Mouse (Mus musculus) C2C12 (cell line): ENCODE results near the gene Spock2. TPM values are rescaled to one million over a fixed set of nuclear protein-coding genes. Genes with fewer than 3 reads are reported as not detected.
"Not testable (repeated sequence)": the region's sequence is repeated elsewhere in the genome, so short reads cannot be mapped to it uniquely, and the experiment has no call there.

ENCODE experiments used
- H3K27me3 ChIP-seq: one replicate; pipeline ENCODE4 v1.6.1; 2011; ENCODE audit not compliant: control insufficient read depth, insufficient read depth, insufficient read length
- H3K36me3 ChIP-seq: one replicate; pipeline ENCODE4 v1.6.1; 2011; ENCODE audit not compliant: control insufficient read depth, insufficient read depth
- H3K4me3 ChIP-seq: one replicate; pipeline ENCODE4 v1.5.1; 2011; ENCODE audit warnings: mild to moderate bottlenecking, control low read depth; ENCODE audit not compliant: poor library complexity, insufficient read depth, severe bottlenecking
- H3K79me2 ChIP-seq: one replicate; pipeline ENCODE4 v1.6.1; 2011; ENCODE audit not compliant: control insufficient read depth, insufficient read depth
- H3K79me3 ChIP-seq: one replicate; pipeline ENCODE4 v1.6.1; 2011; ENCODE audit warnings: low read depth, control low read depth
- H3ac ChIP-seq: one replicate; pipeline ENCODE3; 2011; ENCODE audit warnings: low read depth; ENCODE audit not compliant: control insufficient read depth, insufficient read length
- CEBPB ChIP-seq: IDR thresholded peaks from one replicate; pipeline ENCODE4 v1.6.1; 2011; ENCODE audit warnings: low read depth, mild to moderate bottlenecking, control low read depth, moderate library complexity
- CTCF ChIP-seq: IDR thresholded peaks from one replicate; pipeline ENCODE4 v1.5.1; 2011; ENCODE audit not compliant: control insufficient read depth, insufficient read depth, insufficient read length
- FOSL1 ChIP-seq: IDR thresholded peaks from one replicate; pipeline ENCODE4 v1.8.0; 2011; ENCODE audit warnings: mild to moderate bottlenecking, low read length; ENCODE audit not compliant: poor library complexity, insufficient read depth, severe bottlenecking
- MAX ChIP-seq: IDR thresholded peaks from one replicate; pipeline ENCODE4 v1.6.1; 2011; ENCODE audit warnings: mild to moderate bottlenecking, control low read depth
- MYOD1 ChIP-seq: IDR thresholded peaks from one replicate; pipeline ENCODE4 v1.6.1; 2011; ENCODE audit warnings: low read depth; ENCODE audit not compliant: control insufficient read depth, insufficient read length
- MYOG ChIP-seq: IDR thresholded peaks from one replicate; pipeline ENCODE4 v1.6.1; 2011; ENCODE audit not compliant: control insufficient read depth, insufficient read length; ENCODE audit errors: extremely low read depth
- USF1 ChIP-seq: IDR thresholded peaks from one replicate; pipeline ENCODE4 v1.6.1; 2011; ENCODE audit warnings: low read depth, mild to moderate bottlenecking, control low read depth, moderate library complexity
- polyA plus RNA-seq: library from polyadenylated mRNA; unstranded; fragments of >200 nt; fragmentation: generic; extraction: Trizol; gene quantifications from one replicate; pipeline ENCODE4 v1.2.1, GENCODE M21; 2012; ENCODE audit warnings: missing spikeins

The Spock2 gene
- polyA plus RNA-seq, 1 experiment = 12.1 TPM

GRCm38 (mm10) chr10:60134201-60134600 lies 28.2 kb downstream of the Spock2 start:
- no peaks in the 10 kb centered on the region for H3K79me3 ChIP-seq
- H3K36me3 ChIP-seq = no peaks in the 10 kb centered on the region
- H3K79me2 ChIP-seq = no peaks in the 10 kb centered on the region
- no peaks in the 10 kb centered on the region for H3K27me3 ChIP-seq
- H3K4me3 ChIP-seq = no peak overlapping the region
- TF ChIP-seq CTCF (no peak), MYOG (no peak), FOSL1 (no peak), CEBPB (no peak), MYOD1 (no peak), USF1 (no peak), MAX (no peak)
- H3ac ChIP-seq = no peak overlapping the region

DNA sequence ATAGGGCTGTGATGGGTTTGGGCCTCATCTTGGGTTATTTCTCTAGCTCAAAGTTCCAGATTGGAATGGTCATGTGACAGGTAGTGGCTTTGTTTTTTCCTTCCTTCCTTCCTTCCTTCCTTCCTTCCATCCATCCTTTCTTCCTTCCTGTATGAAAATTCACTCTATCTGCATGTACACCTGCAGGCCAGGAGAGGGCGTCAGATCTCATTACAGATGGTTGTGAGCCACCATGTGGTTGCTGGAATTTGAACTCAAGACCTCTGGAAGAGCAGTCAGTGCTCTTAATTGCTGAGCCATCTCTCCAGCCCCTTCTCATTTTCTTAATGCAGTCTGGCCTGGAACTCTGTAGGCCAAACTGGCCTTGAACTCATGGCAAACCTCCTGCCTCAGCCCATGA lies 30.0 kb downstream of the Spock2 start:
- not testable (repeated sequence) for H3ac ChIP-seq, H3K79me3 ChIP-seq, H3K79me2 ChIP-seq, H3K4me3 ChIP-seq, H3K27me3 ChIP-seq, H3K36me3 ChIP-seq

GRCm38 (mm10) chr10:60136935-60137334 lies 30.9 kb downstream of the Spock2 start:
- Histone ChIP-seq H3K36me3 (no peaks in the 10 kb centered on the region), H3K27me3 (no peaks in the 10 kb centered on the region), H3K79me3 (no peaks in the 10 kb centered on the region), H3K4me3 (no peak overlapping the region), H3ac (no peak overlapping the region), H3K79me2 (no peaks in the 10 kb centered on the region)
- TF ChIP-seq USF1 = no peak

GRCm38 (mm10) chr10:60138680-60139079 lies 32.7 kb downstream of the Spock2 start:
- Histone ChIP-seq H3ac (no peak overlapping the region), H3K36me3 (no peaks in the 10 kb centered on the region), H3K79me2 (no peaks in the 10 kb centered on the region), H3K4me3 (no peak overlapping the region), H3K27me3 (no peaks in the 10 kb centered on the region), H3K79me3 (no peaks in the 10 kb centered on the region)
- TF ChIP-seq USF1 (no peak), MYOG (no peak), CEBPB (no peak), CTCF (no peak), MYOD1 (no peak), FOSL1 (no peak), MAX (no peak)

GRCm38 (mm10) chr10:60140751-60141150 lies 34.7 kb downstream of the Spock2 start:
- Histone ChIP-seq H3K36me3 (no peaks in the 10 kb centered on the region), H3K4me3 (no peak overlapping the region), H3K79me2 (no peaks in the 10 kb centered on the region), H3K79me3 (no peaks in the 10 kb centered on the region), H3K27me3 (no peaks in the 10 kb centered on the region), H3ac (no peak overlapping the region)
- TF ChIP-seq CEBPB (no peak), MYOG (no peak), MYOD1 (no peak), MAX (no peak), CTCF (no peak), USF1 (no peak), FOSL1 (no peak)

DNA sequence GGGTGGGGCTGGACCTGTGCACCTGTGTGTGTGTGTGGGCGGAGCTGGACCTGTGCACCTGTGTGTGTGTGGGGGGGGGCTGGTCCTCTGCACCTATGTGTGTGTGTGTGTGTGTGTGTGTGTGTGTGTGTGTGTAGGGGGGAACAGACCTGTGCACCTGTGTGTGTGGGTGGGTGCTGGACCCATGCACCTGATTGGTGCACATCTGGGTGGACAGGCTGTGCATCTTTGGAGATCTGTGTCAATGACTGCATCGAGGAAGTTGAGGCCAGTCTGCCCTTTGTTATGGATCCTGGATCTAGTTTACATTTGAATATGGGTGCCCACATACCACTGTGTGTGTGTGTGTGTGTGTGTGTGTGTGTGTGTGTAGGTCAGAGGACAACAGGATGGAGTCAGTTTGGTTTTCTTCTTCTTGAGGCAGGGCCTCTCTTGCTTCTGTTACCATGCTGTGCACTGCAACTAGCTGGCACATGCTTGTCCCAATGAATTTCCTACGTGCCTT lies 35.7 kb downstream of the Spock2 start:
- Histone ChIP-seq H3ac (no peak overlapping the region), H3K79me3 (no peaks in the 10 kb centered on the region), H3K79me2 (no peaks in the 10 kb centered on the region), H3K27me3 (no peaks in the 10 kb centered on the region), H3K4me3 (no peak overlapping the region), H3K36me3 (no peaks in the 10 kb centered on the region)
- TF ChIP-seq MYOG (no peak), USF1 (no peak), MAX (no peak), FOSL1 (no peak), CTCF (no peak), MYOD1 (no peak), CEBPB (no peak)

DNA sequence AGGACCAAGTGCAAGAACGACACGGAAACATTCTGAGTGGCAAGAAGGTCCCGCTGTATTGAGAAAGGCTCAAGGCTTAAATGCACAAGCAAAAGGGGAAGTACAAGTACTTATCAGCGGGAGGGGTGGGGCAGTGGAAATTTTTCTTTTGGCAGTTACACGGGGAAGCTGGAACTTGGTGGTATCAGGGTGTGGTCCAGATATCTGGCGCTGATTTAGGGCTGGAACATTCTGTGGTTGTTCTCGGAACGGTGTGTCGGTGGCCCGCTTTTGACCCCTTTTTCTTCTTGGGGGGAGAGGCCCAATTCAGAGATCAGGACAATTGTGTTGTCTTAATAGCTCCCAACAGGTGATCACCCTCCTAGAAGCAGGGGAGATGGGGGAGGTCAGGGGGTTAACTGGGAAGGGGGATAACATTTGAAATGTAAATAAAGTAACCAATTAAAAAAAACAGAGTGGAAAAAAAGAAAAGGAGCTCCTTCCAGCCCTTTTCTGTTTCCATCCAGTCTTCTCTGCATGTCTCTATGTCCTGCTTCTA lies 41.6 kb downstream of the Spock2 start:
- not testable (repeated sequence) for H3K79me3 ChIP-seq, H3ac ChIP-seq, H3K79me2 ChIP-seq, H3K4me3 ChIP-seq, H3K36me3 ChIP-seq, H3K27me3 ChIP-seq
